Mouse (Mus musculus) gastrocnemius, postnatal 25 days (tissue): ENCODE data around the gene Vps50. TPM values are rescaled to one million over a fixed set of nuclear protein-coding genes. Genes with fewer than 3 reads are reported as not detected.
A peak's percentile ranks its signal among the peaks of the same experiment; 100 is the strongest.
"Not testable (repeated sequence)": the region's sequence is repeated elsewhere in the genome, so short reads cannot be mapped to it uniquely, and the experiment has no call there.

Source experiments
- DNase-seq: peaks from one replicate; pipeline ENCODE4 v3.0.0; 2022
- long read RNA-seq, 2 experiments: library from polyadenylated mRNA; stranded (forward); transcript quantifications; one replicate each; pipeline ENCODE4 v2.0.0; 2021
- total RNA-seq, 2 experiments: library from RNA; stranded (reverse); gene quantifications; 1 replicate in 1 of 2; 2 replicates in 1 of 2; pipeline ENCODE4 v1.2.3; 2021

Gene Vps50
- total RNA-seq: 10 to 100 TPM; 17.4 to 17.6 TPM
- long read RNA-seq, experiment 1, transcript Vps50-201 (28 exons, 3,788 nt): major isoform, 8 of 21 reads
- long read RNA-seq, experiment 1, partial matches to known transcripts: 9 of 21 reads
- long read RNA-seq, experiment 1, other reads (novel, unspliced or antisense): 3 of 21 reads
- long read RNA-seq, experiment 2, transcript Vps50-201 (28 exons, 3,788 nt): major isoform, 20 of 25 reads
- long read RNA-seq, experiment 2, partial matches to known transcripts: 5 of 25 reads
- long read RNA-seq, experiment 2, other reads (novel, unspliced or antisense): 0 of 25 reads

- DNase-seq: peak; percentile 86
Observed at GRCm38 (mm10) chr6:3498162-3498848, at the start of gene Vps50, which contains the start of gene Hepacam2. Gene Vps50 (plus strand): TSS chr6:3498382. Gene Hepacam2 (minus strand): TSS chr6:3498298.

DNA sequence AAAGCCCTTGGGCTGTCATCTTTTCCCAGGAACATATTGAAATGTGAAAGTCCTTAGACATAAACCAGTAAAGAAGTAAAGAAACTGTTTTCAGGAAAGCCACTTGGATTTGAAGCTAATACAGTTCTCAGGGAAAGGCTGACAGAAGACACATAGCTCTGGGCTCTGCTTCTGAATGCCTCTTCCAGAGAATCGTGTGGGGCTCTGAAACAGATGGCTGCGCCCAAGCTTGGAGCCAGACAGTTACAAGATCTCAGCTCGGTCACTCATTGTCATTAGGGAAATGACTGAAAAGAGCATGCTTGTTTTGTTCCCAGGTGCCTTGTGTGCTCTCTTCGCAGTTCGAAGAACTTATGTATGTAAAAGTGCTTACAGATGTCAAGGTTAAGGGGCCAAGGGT lies 43.8 kb upstream of the Vps50 start:
- no peak for DNase-seq

- no peak for DNase-seq
Observed at GRCm38 (mm10) chr6:3455944-3456536, 42.1 kb upstream of the Vps50 start.

DNA sequence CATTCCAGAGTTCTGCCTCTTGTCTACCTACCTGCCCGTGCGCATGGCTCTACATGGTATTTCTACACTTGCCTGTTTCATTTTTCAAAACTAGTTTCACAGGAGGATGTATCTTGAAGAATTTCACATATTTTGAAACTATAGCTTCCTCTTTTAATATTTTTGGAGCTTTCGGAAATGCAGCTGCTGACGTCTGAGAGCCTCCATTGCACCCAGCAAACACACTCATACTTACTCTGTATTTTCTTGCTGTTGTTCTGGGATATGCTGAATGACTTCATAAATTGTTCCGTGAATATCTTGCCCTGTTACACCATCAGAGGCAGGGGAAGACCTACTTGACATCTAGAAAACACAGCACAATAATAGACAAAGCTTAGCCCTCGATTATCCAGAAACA lies 35.2 kb upstream of the Vps50 start:
- no peak for DNase-seq

DNA sequence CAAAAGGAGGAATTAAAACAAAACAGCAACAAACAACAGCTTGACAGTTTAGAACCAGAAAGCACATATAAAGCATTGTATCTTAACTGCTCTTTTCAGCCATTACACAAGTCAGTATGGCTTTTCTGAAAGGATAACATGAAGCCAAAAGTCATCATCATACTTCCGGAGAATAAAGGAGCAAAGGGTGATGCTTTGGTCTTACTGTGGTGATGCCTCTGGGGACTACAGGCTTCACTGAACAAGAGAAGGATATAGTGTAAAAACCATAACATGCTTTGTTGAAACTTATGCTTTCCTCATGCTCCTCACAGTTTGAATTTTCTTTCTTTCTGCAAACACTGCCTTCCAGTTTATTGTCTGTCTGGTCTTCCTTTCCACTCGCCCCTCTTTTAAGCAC lies 34.6 kb upstream of the Vps50 start:
- no peak for DNase-seq

- DNase-seq: no peak
Observed at GRCm38 (mm10) chr6:3468627-3469026, 29.6 kb upstream of the Vps50 start.

GRCm38 (mm10) chr6:3470706-3471105 lies 27.5 kb upstream of the Vps50 start:
- no peak for DNase-seq

DNA sequence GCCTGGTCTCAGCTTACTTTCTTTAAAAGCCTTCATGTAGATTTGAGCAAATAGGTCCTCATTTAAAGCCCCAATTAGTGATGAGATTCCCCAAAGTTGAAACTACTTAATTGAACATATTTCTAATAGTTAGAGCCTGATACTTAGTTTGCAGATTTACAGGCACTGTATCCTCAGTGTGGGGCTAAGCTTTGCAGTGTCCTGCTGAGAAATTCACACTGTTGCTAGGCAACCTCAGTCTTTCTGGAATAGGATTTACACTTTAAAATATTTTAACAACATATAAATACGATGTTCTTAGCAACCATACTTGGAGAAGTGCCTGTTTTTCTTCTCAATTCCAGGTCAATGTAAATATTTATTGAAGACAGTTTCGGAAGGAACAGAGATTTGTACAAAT lies 21.9 kb upstream of the Vps50 start:
- no peak for DNase-seq

DNA sequence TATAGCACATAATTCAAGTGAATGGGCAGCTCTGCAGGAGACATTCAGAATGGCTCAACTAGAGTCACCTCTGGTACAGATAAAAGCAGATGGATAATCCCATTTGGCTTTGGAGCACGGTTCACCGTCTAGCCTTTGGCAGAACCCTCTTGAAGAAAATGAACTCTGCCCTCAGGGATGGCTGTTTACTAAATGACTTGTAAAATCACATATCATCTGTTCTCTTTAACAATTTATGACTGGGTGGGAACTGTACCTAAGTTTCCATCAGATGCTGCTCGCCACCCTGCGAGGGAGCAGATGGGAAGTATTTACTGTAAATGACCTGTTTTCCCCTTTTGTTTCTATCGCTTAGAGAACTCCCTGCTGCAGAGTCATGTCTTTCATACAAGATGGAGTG lies 18.3 kb upstream of the Vps50 start:
- no peak for DNase-seq

DNA sequence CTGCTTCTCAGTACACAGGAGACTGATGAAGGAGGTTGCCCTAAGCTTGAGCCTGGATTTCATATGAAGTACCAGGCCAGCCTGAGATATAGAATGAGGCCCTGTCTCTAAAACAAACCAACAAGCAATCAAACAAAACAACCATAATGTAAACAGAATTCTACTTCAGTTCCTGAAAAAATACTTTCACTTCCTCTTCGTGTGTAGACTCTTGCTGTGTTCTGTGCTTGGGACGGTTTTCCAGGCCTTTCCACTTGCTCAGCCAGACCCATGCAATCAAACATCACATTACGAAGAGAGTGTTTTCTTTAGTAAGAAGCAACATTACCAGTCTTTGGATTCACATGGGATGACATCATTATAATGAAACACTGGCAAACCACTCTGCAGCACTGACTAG lies 16.5 kb upstream of the Vps50 start:
- DNase-seq: no peak

- DNase-seq: no peak
Observed at GRCm38 (mm10) chr6:3485133-3485532, 13.0 kb upstream of the Vps50 start.

GRCm38 (mm10) chr6:3487355-3487754 lies 10.8 kb upstream of the Vps50 start:
- no peak for DNase-seq

DNA sequence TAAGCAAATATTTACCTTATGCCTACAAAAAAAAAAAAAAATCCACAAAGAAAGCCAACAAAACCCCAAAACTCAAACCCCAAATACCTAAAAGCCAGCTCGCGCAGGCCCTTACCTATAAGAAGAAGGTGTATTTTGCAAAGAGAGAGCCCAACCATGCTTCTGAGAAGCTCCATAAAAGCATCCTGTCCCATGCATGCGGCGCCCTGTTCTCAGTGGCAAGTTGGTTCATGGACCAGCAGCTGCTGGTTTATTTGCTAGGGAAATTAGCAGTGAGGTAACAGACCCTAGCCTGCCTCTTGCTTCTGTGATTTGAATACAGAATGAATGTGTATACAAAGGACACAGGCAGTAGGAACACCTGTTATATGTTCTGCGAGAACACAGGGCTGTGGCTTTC lies 3.9 kb upstream of the Vps50 start:
- DNase-seq: no peak

DNA sequence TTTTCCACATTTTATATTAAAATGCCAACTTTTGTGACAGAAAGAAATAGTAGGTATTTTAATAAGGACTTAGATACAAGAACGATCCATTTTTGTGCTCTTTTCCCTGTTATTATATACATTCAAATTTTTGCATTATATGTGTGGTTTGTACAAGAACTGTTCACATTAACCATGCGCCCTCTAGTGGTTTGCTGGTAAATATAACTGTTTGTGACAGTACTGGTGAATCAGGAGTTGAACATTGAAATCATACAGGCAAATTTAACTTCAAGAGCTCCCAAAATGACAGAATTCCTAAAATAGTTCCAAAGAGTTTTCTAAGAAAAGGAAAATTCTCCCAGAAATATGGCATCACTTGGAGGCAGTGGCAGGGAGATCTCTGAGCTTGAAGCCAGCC lies 2.0 kb upstream of the Vps50 start:
- DNase-seq: no peak

DNA sequence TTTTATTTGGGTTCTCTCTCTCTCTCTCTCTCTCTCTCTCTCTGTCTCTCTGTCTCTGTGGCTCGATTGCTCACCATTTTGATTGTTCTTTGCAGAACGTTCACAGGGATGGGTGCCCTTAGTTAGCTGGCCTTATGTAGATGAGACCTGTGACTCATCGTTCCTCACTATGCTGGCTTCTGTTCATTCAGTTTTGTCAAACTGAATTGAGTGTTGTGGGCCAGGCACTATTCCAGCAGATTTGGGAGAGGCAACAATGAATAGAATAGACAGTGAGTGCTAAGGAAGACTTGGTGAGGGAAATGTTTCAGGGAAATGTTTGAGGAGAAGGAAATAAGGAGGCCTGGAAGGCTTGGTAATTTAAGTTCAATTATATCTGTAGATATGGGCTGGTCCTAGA lies 2.1 kb downstream of the Vps50 start:
- DNase-seq: no peak

DNA sequence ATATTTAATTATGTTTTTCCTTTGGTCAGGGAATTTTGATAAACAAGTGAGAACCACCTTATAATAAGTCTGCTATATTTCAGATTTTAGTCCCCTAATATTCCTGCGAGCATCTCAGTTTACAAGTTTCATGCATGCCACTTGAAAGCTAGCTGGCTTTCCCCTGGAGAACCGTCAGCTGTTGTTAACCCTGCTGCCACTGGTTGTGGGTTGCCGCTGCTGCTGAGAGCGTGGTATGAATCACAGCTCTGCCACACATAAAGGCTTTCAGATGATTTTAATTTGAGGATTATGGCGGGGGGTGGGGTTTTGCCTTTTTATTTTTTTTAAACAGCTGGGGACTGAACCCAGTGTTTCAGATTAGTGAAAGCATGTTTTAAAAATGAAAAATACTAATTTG lies 7.1 kb downstream of the Vps50 start:
- DNase-seq: no peak

GRCm38 (mm10) chr6:3507078-3507477 lies 8.9 kb downstream of the Vps50 start:
- no peak for DNase-seq

- not testable (repeated sequence) for DNase-seq
Observed at GRCm38 (mm10) chr6:3508151-3508550, 10.0 kb downstream of the Vps50 start.

DNA sequence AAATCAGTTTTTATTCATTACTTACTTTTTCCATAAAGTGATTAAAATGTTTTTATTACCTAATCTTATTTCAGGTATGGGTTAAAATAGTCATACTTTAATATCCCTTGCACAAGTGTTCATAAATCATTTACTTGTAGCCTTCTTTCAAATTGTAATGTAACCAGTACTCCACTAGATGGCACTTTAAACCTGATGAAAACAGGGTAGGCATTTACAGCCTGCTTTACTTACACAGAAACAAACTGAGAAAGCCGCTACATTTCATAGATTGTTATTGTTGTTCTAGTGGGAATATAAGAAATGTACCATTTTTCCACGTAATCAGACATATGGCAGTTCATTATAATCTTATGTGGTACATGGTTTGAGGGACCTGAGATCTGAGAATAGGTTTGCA lies 11.6 kb downstream of the Vps50 start:
- no peak for DNase-seq

DNA sequence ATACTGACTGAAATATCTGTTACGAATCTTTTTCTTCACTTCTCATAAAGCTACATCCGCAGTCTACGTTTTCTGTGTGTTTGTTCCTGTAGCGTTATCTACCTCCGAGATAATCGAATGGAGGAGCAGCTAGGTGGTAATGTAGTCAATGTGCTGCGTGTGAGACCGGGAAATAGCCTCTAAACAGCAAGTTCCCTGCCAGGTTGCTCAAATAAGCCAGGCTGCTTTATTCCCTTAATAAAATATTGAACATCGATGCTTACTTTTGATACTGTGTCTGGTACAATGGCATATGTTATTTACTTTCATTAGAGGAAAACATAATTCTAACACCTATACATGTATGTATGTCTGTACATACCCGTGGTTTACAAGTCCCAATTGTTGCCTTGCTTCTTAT lies 12.9 kb downstream of the Vps50 start:
- no peak for DNase-seq

- no peak for DNase-seq
Observed at GRCm38 (mm10) chr6:3511612-3512011, 13.4 kb downstream of the Vps50 start.

DNA sequence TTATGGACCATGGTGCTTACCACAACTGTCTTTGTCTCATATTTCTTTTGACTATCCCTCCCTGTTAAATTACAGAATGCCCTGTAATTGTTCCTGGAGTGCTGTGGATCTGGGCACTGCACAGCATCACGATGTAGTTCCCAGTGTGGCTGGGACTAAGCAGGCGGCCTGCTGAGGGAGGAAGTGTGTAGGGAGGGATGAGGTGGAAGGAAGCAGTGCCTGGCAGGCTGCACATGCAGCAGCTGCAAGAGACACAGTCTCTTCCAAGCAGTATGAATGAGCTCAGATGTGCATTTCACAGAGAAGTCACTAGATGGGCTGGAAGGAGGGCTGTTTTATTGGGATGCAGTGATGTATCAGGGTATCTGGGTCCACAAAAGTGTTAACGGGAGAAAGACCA lies 14.4 kb downstream of the Vps50 start:
- DNase-seq: peak; percentile 9

DNA sequence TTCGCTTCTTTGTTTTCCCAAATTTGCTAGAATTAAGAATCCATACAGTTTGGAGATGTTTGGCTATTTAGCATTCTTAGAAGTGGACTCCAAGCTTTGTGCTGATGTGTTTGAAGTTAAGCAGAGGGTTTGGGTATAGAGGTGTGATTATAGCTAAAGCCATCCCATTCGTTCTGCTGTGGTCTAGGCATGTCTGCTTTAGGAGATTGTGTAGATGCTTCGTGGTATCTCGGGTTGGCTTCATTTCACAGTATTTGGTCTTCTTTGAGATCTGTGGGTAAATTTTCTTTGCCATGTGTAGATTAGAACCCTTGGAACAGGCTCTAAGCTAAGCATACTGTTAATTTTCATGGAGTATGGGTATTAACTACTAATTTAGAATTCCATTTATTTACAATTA lies 30.0 kb downstream of the Vps50 start:
- DNase-seq: no peak

GRCm38 (mm10) chr6:3531445-3531844 lies 33.3 kb downstream of the Vps50 start:
- no peak for DNase-seq
